Mouse (Mus musculus) kidney, postnatal 25 days (tissue): ENCODE data around the gene Myom3.

Experiments
- DNase-seq, 2 experiments: peaks; one replicate each; pipeline ENCODE4 v3.0.0; 2021; ENCODE audit warnings: mixed read lengths in 2 of 2

The Myom3 gene

GRCm38 (mm10) chr4:135761569-135761968, 2.1 kb downstream of the Myom3 start:
- DNase-seq: peak; percentile 35 to 54

GRCm38 (mm10) chr4:135762251-135762906, 2.9 kb downstream of the Myom3 start:
- peak; percentile 84 to 91 for DNase-seq

GRCm38 (mm10) chr4:135764700-135765099, 5.2 kb downstream of the Myom3 start:
- no peak for DNase-seq

- DNase-seq: no peak
Measured at GRCm38 (mm10) chr4:135765707-135766106, 6.2 kb downstream of the Myom3 start.

GRCm38 (mm10) chr4:135766976-135767375, 7.5 kb downstream of the Myom3 start:
- peak; percentile 67 to 77 for DNase-seq

GRCm38 (mm10) chr4:135768572-135769526, 9.3 kb downstream of the Myom3 start:
- DNase-seq: peak; percentile 68 to 70

- no peak for DNase-seq
Measured at GRCm38 (mm10) chr4:135770611-135771305, 11.2 kb downstream of the Myom3 start.

GRCm38 (mm10) chr4:135771592-135771991, 12.1 kb downstream of the Myom3 start:
- DNase-seq: no peak

GRCm38 (mm10) chr4:135772671-135773070, 13.2 kb downstream of the Myom3 start:
- no peak for DNase-seq

GRCm38 (mm10) chr4:135774496-135774895, 15.0 kb downstream of the Myom3 start:
- DNase-seq: no peak

GRCm38 (mm10) chr4:135776850-135777249, 17.3 kb downstream of the Myom3 start:
- no peak for DNase-seq

- no peak for DNase-seq
Measured at GRCm38 (mm10) chr4:135779661-135780060, 20.1 kb downstream of the Myom3 start.

GRCm38 (mm10) chr4:135780255-135780654, 20.7 kb downstream of the Myom3 start:
- peak; percentile 12 to 66 for DNase-seq

GRCm38 (mm10) chr4:135781304-135781703, 21.8 kb downstream of the Myom3 start:
- no peak for DNase-seq

- no peak for DNase-seq
Measured at GRCm38 (mm10) chr4:135786581-135786980, 27.1 kb downstream of the Myom3 start.

GRCm38 (mm10) chr4:135787271-135787670, 27.8 kb downstream of the Myom3 start:
- DNase-seq: peak; percentile 46 to 78

- DNase-seq: no peak
Measured at GRCm38 (mm10) chr4:135789135-135789534, 29.6 kb downstream of the Myom3 start.

- DNase-seq: no peak
Measured at GRCm38 (mm10) chr4:135792821-135793220, 33.3 kb downstream of the Myom3 start.

- no peak for DNase-seq
Measured at GRCm38 (mm10) chr4:135797931-135798330, 38.4 kb downstream of the Myom3 start.

- peak; percentile 95 for DNase-seq
Measured at GRCm38 (mm10) chr4:135801543-135801942, 42.0 kb downstream of the Myom3 start.

- DNase-seq: peak; percentile 29 to 53
Measured at GRCm38 (mm10) chr4:135803299-135803698, 43.8 kb downstream of the Myom3 start.

- no peak for DNase-seq
Measured at GRCm38 (mm10) chr4:135804169-135804568, 44.7 kb downstream of the Myom3 start.

GRCm38 (mm10) chr4:135814896-135815295, 55.4 kb downstream of the Myom3 start:
- no peak for DNase-seq
